Comparison of ENCODE assay signal across 17 mouse cellular contexts in genomic region chr5:138977759-138978158, GRCm38 (mm10). TPM values are rescaled to one million over a fixed set of nuclear protein-coding genes. Genes with fewer than 3 reads are reported as not detected.
DNase-seq lines count a peak whose midpoint lies in the region; ATAC-seq and TF ChIP-seq lines count a peak whose summit lies in the region.
"Had no signal": no experiment of that assay in that cellular context is flagged by ENCODE, and none has a peak within 500 bp of the region (broad histone marks: within the 10 kb centered on the region; RNA-seq: fewer than 3 reads in every experiment).

No protein-coding gene starts in this region.

- TF ChIP-seq POLR2A in kidney, adult 2 months (IDR thresholded peaks at IDR 0.05; ENCODE audit: low read depth, low read length): no peak

- peak; percentile 36 to 39 for DNase-seq in cerebellum, postnatal 10 days
- DNase-seq in cerebellum, adult 11-12 months: no peak
- DNase-seq in kidney, adult 2 months: peak; percentile 19
- no peak for DNase-seq in kidney, adult 11 months
- DNase-seq in A20 (ENCODE audit: low read depth, low spot score): peak; percentile 2
- no peak for DNase-seq in left cerebral cortex, adult 9 months (ENCODE audit: low spot score in 2 of 2)
- no peak for DNase-seq in spleen, postnatal 14 days (ENCODE audit: low spot score in 2 of 2)
- DNase-seq: liver, postnatal 0 days had no signal

- no peak overlapping the region for H3K27ac ChIP-seq in kidney, adult 2 months (ENCODE audit: insufficient read depth, low read depth, low read length)
- peak overlapping the region; percentile 40; the same call in 1 of the 2 replicates for H3K27ac ChIP-seq in lung, embryonic 16.5 days (ENCODE audit: low read length)
- H3K27ac ChIP-seq: embryonic facial prominence, embryonic 13.5 days; heart, embryonic 10.5 days; intestine, embryonic 15.5 days; limb, embryonic 13.5 days; midbrain, embryonic 10.5 days had no signal

- H3K36me3 ChIP-seq in kidney, adult 2 months (ENCODE audit: control insufficient read depth, insufficient read depth, low read length): no peaks in the 10 kb centered on the region
- peaks cover 4% of the 10 kb centered on the region; the same call in 1 of the 2 replicates for H3K36me3 ChIP-seq in lung, embryonic 16.5 days (ENCODE audit: control insufficient read depth, insufficient read depth, low read length)
- H3K36me3 ChIP-seq: hindbrain, embryonic 12.5 days had no signal

- H3K27me3 ChIP-seq in kidney, adult 2 months (replicated peaks; ENCODE audit: control insufficient read depth, insufficient read depth, low read length): no peaks in the 10 kb centered on the region
- no peaks in the 10 kb centered on the region for H3K27me3 ChIP-seq in lung, embryonic 16.5 days (ENCODE audit: control insufficient read depth, insufficient read depth, low read depth, low read length)
- H3K27me3 ChIP-seq: CH12.LX; embryonic facial prominence, embryonic 13.5 days; hindbrain, embryonic 12.5 days; intestine, embryonic 15.5 days; limb, embryonic 13.5 days; Patski had no signal

- no peaks in the 10 kb centered on the region for H3K9me3 ChIP-seq in lung, embryonic 16.5 days (ENCODE audit: control insufficient read depth, low read length)
- H3K9me3 ChIP-seq: embryonic facial prominence, embryonic 13.5 days; heart, embryonic 10.5 days; hindbrain, embryonic 12.5 days; intestine, embryonic 15.5 days; limb, embryonic 13.5 days; midbrain, embryonic 10.5 days had no signal

- no peak overlapping the region for H3K9ac ChIP-seq in lung, embryonic 16.5 days (ENCODE audit: low read length)
- H3K9ac ChIP-seq: embryonic facial prominence, embryonic 13.5 days; hindbrain, embryonic 12.5 days; intestine, embryonic 15.5 days; limb, embryonic 13.5 days; liver, postnatal 0 days had no signal

- 33% methylated on average over 3 of the region's 3 CpGs for WGBS in kidney, adult 2 months
- WGBS in lung, embryonic 16.5 days: 20% methylated on average over 3 of the region's 3 CpGs

- no peak overlapping the region for H3K4me2 ChIP-seq in lung, embryonic 16.5 days (ENCODE audit: low read depth, low read length)
- H3K4me2 ChIP-seq: embryonic facial prominence, embryonic 13.5 days; hindbrain, embryonic 12.5 days; intestine, embryonic 15.5 days; limb, embryonic 13.5 days had no signal

- no peak for TF ChIP-seq CTCF in kidney, adult 2 months (conservative IDR thresholded peaks at IDR 0.05; ENCODE audit: insufficient read depth, insufficient read length, low read depth, low read length)

- peaks cover 8% of the 10 kb centered on the region for H3K4me1 ChIP-seq in kidney, adult 2 months (ENCODE audit: control insufficient read depth, insufficient read depth, low read length)
- H3K4me1 ChIP-seq in lung, embryonic 16.5 days (replicated peaks; ENCODE audit: control insufficient read depth, insufficient read depth, low read length): peaks cover 22% of the 10 kb centered on the region

- peak; percentile 48 for ATAC-seq in lung, embryonic 16.5 days (ENCODE audit: low read depth)
- ATAC-seq: intestine, embryonic 15.5 days; liver, postnatal 0 days; Patski had no signal

- no peak overlapping the region for H3K4me3 ChIP-seq in kidney, adult 2 months (ENCODE audit: insufficient read depth, low read depth, low read length)
- H3K4me3 ChIP-seq in lung, embryonic 16.5 days (ENCODE audit: low read length): no peak overlapping the region
- H3K4me3 ChIP-seq: embryonic facial prominence, embryonic 13.5 days; heart, embryonic 10.5 days; hindbrain, embryonic 12.5 days; intestine, embryonic 15.5 days; limb, embryonic 13.5 days; midbrain, embryonic 10.5 days had no signal

RNA-seq across cellular contexts. Expression of gene Pdgfa, which starts 19.4 kb away (rescaled TPM):
- polyA plus RNA-seq in kidney, adult 2 months (2012; rRNA removed): 12.0 and 14.1 TPM in 2 replicates
- 56.7 and 58.2 TPM in 2 replicates for polyA plus RNA-seq in lung, embryonic 16.5 days (2015; fragmentation: Nextera tagmentation; extraction: Ambion mirVana)

Comparison
In these comparisons a context has a peak if more than half of its experiments do, and no peak if none do; other contexts are left out.
1. DNase-seq: peak in cerebellum, postnatal 10 days (2 of 2), kidney, adult 2 months (single experiment) and A20 (single experiment); none in cerebellum, adult 11-12 months (single experiment), kidney, adult 11 months (single experiment), left cerebral cortex, adult 9 months (0 of 2) and spleen, postnatal 14 days (0 of 2).